Comparison of ENCODE assay signal across 13 mouse cellular contexts in the genomic region with DNA sequence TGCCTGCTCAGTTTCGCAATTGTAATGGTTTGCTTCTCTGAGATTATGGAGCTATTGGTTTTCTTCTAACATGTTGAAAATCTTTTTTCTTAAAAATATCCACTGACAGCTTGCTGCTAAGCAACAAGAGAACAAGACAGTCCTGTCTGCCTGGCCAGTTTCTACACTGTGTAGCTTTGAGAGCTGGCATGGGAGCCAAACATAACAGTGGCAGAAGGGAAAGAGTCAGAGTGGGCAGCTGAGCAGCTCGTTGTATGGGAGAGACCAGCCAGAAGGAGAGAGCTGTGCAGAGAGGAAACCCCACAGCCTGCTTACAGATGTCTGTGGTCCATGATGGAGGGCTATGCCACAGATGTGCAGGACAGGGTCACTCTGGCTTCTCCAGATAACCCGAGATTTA. TPM values are rescaled to one million over a fixed set of nuclear protein-coding genes. Genes with fewer than 3 reads are reported as not detected.
A peak's percentile ranks its signal among the peaks of the same experiment; 100 is the strongest.
DNase-seq lines count a peak whose midpoint lies in the region; ATAC-seq lines count a peak whose summit lies in the region.
"Had no signal": no experiment of that assay in that cellular context is flagged by ENCODE, and none has a peak within 500 bp of the region (broad histone marks: within the 10 kb centered on the region; RNA-seq: fewer than 3 reads in every experiment).

No protein-coding gene starts in this region.

- no peak for ATAC-seq in cerebellum, adult (ENCODE audit: insufficient number of reproducible peaks, low FRiP score, low TSS enrichment)

- intact Hi-C loops in left cerebral cortex, postnatal 14 days (cut with DNase I) = no loop called here

- peak; percentile 15 to 16 for DNase-seq in cerebellum, postnatal 14 days
- peak; percentile 14 to 38 for DNase-seq in left cerebral cortex, postnatal 14 days (ENCODE audit: low spot score in 2 of 2)
- no peak for DNase-seq in left cerebral cortex, adult 11 months (ENCODE audit: low spot score)
- peak; percentile 30 for DNase-seq in gonadal fat pad, adult 2 months (ENCODE audit: low read depth)
- peak; percentile 4 to 12 for DNase-seq in right cerebral cortex, postnatal 36 days (ENCODE audit: low spot score in 2 of 2)
- no peak for DNase-seq in cerebellum, postnatal 36 days
- DNase-seq in kidney, adult 8-10 months = no peak
- DNase-seq: adrenal gland, postnatal 25 days; cerebellum, adult 2 months; heart, adult 18-20 months; heart, postnatal 10 days; kidney, postnatal 25 days had no signal

RNA-seq across cellular contexts. Expression of gene Adora2b, which starts 56.7 kb away (rescaled TPM):
- total RNA-seq in left cerebral cortex, postnatal 14 days (2021) = 1 to 10 TPM; 6.9 to 9.5 TPM
- 2.0 and 4.3 TPM in 2 replicates for polyA plus RNA-seq in gonadal fat pad, adult 2 months (2012; rRNA removed)

Comparison
In these comparisons a context has a peak if more than half of its experiments do, and no peak if none do; other contexts are left out.
1. DNase-seq: peak in cerebellum, postnatal 14 days (2 of 2), left cerebral cortex, postnatal 14 days (2 of 2), gonadal fat pad, adult 2 months (single experiment) and right cerebral cortex, postnatal 36 days (2 of 2); none in left cerebral cortex, adult 11 months (single experiment), cerebellum, postnatal 36 days (0 of 2) and kidney, adult 8-10 months (0 of 2).